Mouse (Mus musculus): ENCODE results near the gene Foxp1. TPM values are rescaled to one million over a fixed set of nuclear protein-coding genes. Genes with fewer than 3 reads are reported as not detected.

Foxp1 gene
- polyA plus RNA-seq, 1 experiment from 2014 or later: 39.3 TPM

- in situ Hi-C loops (cut with MboI; ENCODE audit: low pct_unique_long_range_greater_than_20kb): no loop called here
- CTCF ChIA-PET: no interaction called here
- POLR2A ChIA-PET: interaction anchor here (0.5 kb wide), 1 partner anchor 10 kb away, joined by 3 read pairs; no protein-coding TSS in a partner anchor
- DNase-seq (ENCODE audit: low read depth, low spot score): no peak
- no peak for ATAC-seq
- no peaks in the 10 kb centered on the region for H3K27me3 ChIP-seq
- no peak for TF ChIP-seq CTCF (IDR thresholded peaks at IDR 0.05)
These were observed 585.0 kb downstream of the Foxp1 start for GRCm38 (mm10) chr6:98937513-98937912.

GRCm38 (mm10) chr6:98936377-98936776 is 586.1 kb downstream of the Foxp1 start:
- in situ Hi-C loops (cut with MboI; ENCODE audit: low pct_unique_long_range_greater_than_20kb): no loop called here
- no peak for TF ChIP-seq CTCF (IDR thresholded peaks at IDR 0.05)
- CTCF ChIA-PET: interaction anchor here (1.1 kb wide), 1 partner anchor 559 kb away, joined by 3 read pairs; no protein-coding TSS in a partner anchor
- no peak for DNase-seq (ENCODE audit: low read depth, low spot score)
- H3K27me3 ChIP-seq: no peaks in the 10 kb centered on the region
- POLR2A ChIA-PET: interaction anchor here (0.6 to 1.0 kb wide), 2 partner anchors 23 to 74 kb away, joined by 3 to 4 read pairs; no protein-coding TSS in a partner anchor
- no peak for ATAC-seq

- DNase-seq (ENCODE audit: low read depth, low spot score): no peak
- TF ChIP-seq CTCF (IDR thresholded peaks at IDR 0.05): no peak
- in situ Hi-C loops (cut with MboI; ENCODE audit: low pct_unique_long_range_greater_than_20kb): no loop called here
- CTCF ChIA-PET: interaction anchor here (1.1 kb wide), 1 partner anchor 561 kb away, joined by 3 read pairs; no protein-coding TSS in a partner anchor
- H3K27me3 ChIP-seq: no peaks in the 10 kb centered on the region
- POLR2A ChIA-PET: interaction anchor here (0.6 to 1.0 kb wide), 3 partner anchors 15 to 243 kb away, joined by 3 to 7 read pairs (median 4); no protein-coding TSS in a partner anchor
- no peak for ATAC-seq
These were observed 587.4 kb downstream of the Foxp1 start for GRCm38 (mm10) chr6:98935169-98935568.

- POLR2A ChIA-PET: no interaction called here
- no peaks in the 10 kb centered on the region for H3K27me3 ChIP-seq
- ATAC-seq (no peak), DNase-seq (ENCODE audit: low read depth, low spot score) (no peak)
- CTCF ChIA-PET: no interaction called here
- in situ Hi-C loops (cut with MboI; ENCODE audit: low pct_unique_long_range_greater_than_20kb): no loop called here
- no peak for TF ChIP-seq CTCF (IDR thresholded peaks at IDR 0.05)
These were observed 588.1 kb downstream of the Foxp1 start for GRCm38 (mm10) chr6:98934381-98934780.

- no peaks in the 10 kb centered on the region for H3K27me3 ChIP-seq
- DNase-seq (ENCODE audit: low read depth, low spot score) (no peak), ATAC-seq (no peak)
- in situ Hi-C loops (cut with MboI; ENCODE audit: low pct_unique_long_range_greater_than_20kb): no loop called here
- no peak for TF ChIP-seq CTCF (IDR thresholded peaks at IDR 0.05)
- ChIA-PET CTCF (no interaction called here), POLR2A (no interaction called here)
These were observed 589.3 kb downstream of the Foxp1 start for GRCm38 (mm10) chr6:98933135-98933724.

- CTCF ChIA-PET: interaction anchor here (1.2 to 1.4 kb wide), 2 partner anchors 9 to 24 kb away, joined by 3 to 4 read pairs; no protein-coding TSS in a partner anchor
- DNase-seq (ENCODE audit: low read depth, low spot score) (no peak), ATAC-seq (no peak)
- POLR2A ChIA-PET: interaction anchor here (0.6 kb wide), 2 partner anchors 234 to 1443 kb away, joined by 3 to 4 read pairs; no protein-coding TSS in a partner anchor
- in situ Hi-C loops (cut with MboI; ENCODE audit: low pct_unique_long_range_greater_than_20kb): no loop called here
- no peak for TF ChIP-seq CTCF (IDR thresholded peaks at IDR 0.05)
- H3K27me3 ChIP-seq: no peaks in the 10 kb centered on the region
These were observed 590.5 kb downstream of the Foxp1 start for GRCm38 (mm10) chr6:98931881-98932540.

- CTCF ChIA-PET: interaction anchor here (1.1 to 1.4 kb wide), 2 partner anchors 10 to 22 kb away, joined by 3 to 4 read pairs; no protein-coding TSS in a partner anchor
- ATAC-seq: no peak
- no peaks in the 10 kb centered on the region for H3K27me3 ChIP-seq
- TF ChIP-seq CTCF (IDR thresholded peaks at IDR 0.05): no peak
- POLR2A ChIA-PET: interaction anchor here (0.6 to 0.7 kb wide), 2 partner anchors 76 to 1442 kb away, joined by 3 read pairs; no protein-coding TSS in a partner anchor
- in situ Hi-C loops (cut with MboI; ENCODE audit: low pct_unique_long_range_greater_than_20kb): no loop called here
- DNase-seq (ENCODE audit: low read depth, low spot score): no peak
These were observed 591.7 kb downstream of the Foxp1 start for GRCm38 (mm10) chr6:98930652-98931300.

GRCm38 (mm10) chr6:98928365-98928764 is 594.2 kb downstream of the Foxp1 start:
- no peak for ATAC-seq
- POLR2A ChIA-PET: interaction anchor here (0.7 kb wide), 1 partner anchor 49 kb away, joined by 3 read pairs; no protein-coding TSS in a partner anchor
- no peak for TF ChIP-seq CTCF (IDR thresholded peaks at IDR 0.05)
- in situ Hi-C loops (cut with MboI; ENCODE audit: low pct_unique_long_range_greater_than_20kb): no loop called here
- H3K27me3 ChIP-seq: no peaks in the 10 kb centered on the region
- DNase-seq (ENCODE audit: low read depth, low spot score): no peak
- CTCF ChIA-PET: no interaction called here

GRCm38 (mm10) chr6:98901259-98901658 is 621.3 kb downstream of the Foxp1 start:
- peak; percentile 93 for ATAC-seq
- ChIA-PET POLR2A (interaction anchor here (0.6 kb wide), 1 partner anchor 164 kb away, joined by 7 read pairs; no protein-coding TSS in a partner anchor), CTCF (interaction anchor here (1.0 kb wide), 1 partner anchor 47 kb away, joined by 3 read pairs; no protein-coding TSS in a partner anchor)
- TF ChIP-seq CTCF (IDR thresholded peaks at IDR 0.05): no peak
- DNase-seq (ENCODE audit: low read depth, low spot score): peak; percentile 42
- H3K27me3 ChIP-seq: no peaks in the 10 kb centered on the region
- in situ Hi-C loops (cut with MboI; ENCODE audit: low pct_unique_long_range_greater_than_20kb): no loop called here

GRCm38 (mm10) chr6:98878208-98878607 is 644.3 kb downstream of the Foxp1 start:
- no peak for TF ChIP-seq CTCF (IDR thresholded peaks at IDR 0.05)
- in situ Hi-C loops (cut with MboI; ENCODE audit: low pct_unique_long_range_greater_than_20kb): no loop called here
- ATAC-seq (no peak), DNase-seq (ENCODE audit: low read depth, low spot score) (no peak)
- H3K27me3 ChIP-seq: no peaks in the 10 kb centered on the region
- POLR2A ChIA-PET: no interaction called here
- CTCF ChIA-PET: interaction anchor here (0.8 to 1.4 kb wide), 2 partner anchors 10 to 11 kb away, joined by 3 to 4 read pairs; no protein-coding TSS in a partner anchor

All from Patski (cell line).